Mouse (Mus musculus) adrenal gland, postnatal 25 days (tissue): ENCODE data around the gene Ncam2. TPM values are rescaled to one million over a fixed set of nuclear protein-coding genes. Genes with fewer than 3 reads are reported as not detected.

Experiments used
- DNase-seq: peaks from one replicate; pipeline ENCODE4 v3.0.0; 2021; ENCODE audit warnings: mixed read lengths
- long read RNA-seq: library from polyadenylated mRNA; stranded (forward); transcript quantifications from one replicate; pipeline ENCODE4 v2.0.0, GENCODE M21; 2021
- total RNA-seq: library from RNA; stranded (reverse); gene quantifications from 2 replicates; pipeline ENCODE4 v1.2.3, GENCODE M21; 2021

Gene Ncam2
- 0.90 and 1.7 TPM in 2 replicates for total RNA-seq
- long read RNA-seq, result 0 reads

DNA sequence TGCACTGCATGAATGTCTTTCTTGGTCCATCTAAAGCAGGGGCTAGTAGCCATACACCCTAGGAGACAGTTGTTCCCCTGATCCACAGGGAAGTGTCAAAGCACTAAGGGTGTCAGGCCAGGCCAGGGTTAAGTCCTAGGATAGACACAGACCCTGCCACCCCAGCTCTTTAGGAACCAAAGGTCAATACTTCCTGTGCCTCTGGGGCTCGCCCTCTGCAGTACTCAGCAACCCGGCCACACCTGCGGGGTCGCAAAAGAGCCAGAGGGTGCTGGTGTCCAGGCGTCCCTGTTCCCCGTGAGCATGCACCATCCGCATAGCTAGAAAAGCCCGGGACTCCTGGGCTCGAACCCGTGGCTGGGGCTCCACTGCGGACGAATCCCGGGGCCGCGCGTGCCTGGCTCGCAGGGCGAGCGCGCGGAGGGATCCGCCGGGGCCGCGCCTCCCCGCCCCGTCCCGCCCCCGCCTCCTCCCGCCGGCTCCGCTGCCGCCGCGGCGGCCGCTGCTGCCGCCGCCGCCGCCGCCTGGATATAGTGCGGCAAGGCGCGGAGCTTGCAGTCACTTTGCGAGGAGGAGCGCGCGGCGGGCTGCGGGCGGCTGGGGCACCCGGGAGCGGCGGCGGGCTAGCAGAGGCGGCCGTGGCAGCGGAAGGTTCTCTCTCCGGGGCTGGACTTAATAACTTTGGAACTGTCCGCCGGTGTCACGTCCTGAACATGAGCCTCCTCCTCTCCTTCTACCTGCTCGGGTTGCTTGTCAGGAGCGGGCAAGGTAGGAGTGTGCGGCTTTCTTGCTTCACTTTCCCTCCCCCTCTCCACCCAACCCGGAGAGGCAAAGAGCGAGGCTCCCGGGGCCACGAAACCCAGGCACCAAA lies at the start of gene Ncam2:
Gene Ncam2 (plus strand): TSS at position 497 of the 871 bp plus-strand sequence.
- peak; percentile 59 for DNase-seq

DNA sequence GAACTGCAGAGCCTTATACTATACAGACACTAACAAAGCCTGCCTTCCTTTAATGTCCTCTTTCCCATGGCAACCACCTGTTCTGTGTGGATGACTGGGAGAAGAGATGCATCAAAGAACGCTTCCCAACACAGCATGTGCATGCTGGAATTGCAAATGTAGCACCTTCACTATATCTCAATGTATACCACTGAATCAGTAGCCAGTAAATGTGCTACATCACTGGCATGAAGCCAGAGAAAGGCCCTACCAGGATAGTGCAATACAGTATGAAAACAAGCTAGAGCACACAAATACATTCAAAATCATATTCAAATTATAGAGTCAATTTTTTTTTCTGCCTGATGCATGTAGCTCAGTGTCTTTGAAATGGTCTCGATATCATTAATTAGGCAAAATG lies 29.7 kb upstream of the Ncam2 start:
- DNase-seq, result no peak

DNA sequence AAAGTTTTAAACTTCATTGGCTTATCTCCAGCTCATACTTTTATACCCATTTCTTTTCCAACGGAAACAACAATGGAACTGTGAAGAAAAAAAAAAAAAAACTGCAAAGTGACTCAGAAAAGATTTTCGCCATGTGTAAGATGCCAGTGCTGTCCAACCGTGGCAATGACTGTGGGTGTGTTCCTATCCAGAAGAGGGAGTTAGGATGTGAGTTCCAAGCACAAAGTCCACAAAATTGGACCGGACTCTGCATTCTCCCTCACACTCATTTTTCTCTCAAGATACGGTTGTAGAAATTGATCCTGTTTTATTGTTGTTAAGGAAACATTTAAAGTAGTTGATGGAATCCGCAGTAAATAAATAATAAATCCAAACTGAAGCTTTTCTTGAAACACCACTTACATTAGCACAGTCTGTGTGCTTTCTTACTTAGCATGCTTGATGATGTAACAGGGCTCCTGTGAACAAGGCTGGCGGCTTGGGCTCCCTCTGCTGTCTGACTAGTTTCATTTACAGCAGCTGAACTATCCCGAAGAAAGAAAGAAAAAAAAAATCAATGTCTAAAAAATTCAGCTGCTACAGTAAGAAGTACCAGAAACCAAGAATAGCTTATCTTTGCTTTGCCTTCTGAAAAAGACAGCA lies 25.1 kb upstream of the Ncam2 start:
- DNase-seq, result peak; percentile 39

DNA sequence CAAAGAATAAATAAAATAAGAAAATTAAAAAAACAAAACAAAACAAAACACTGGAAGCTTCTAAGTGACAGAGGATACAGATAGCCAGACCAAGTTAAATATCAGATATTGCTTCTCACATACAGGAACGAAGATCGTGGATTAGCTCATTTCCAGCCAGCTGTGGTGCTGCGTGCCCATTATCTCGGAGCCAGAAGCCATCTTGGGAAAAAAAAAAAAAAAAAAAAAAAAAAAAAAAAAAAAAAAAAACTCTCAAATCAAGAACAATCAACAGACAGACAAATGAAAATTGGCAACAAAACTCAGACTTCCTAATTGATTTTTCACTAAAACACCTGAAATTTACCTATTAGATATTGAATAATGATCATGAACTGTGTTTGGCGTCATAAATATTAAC lies 20.7 kb upstream of the Ncam2 start:
- DNase-seq, result no peak

DNA sequence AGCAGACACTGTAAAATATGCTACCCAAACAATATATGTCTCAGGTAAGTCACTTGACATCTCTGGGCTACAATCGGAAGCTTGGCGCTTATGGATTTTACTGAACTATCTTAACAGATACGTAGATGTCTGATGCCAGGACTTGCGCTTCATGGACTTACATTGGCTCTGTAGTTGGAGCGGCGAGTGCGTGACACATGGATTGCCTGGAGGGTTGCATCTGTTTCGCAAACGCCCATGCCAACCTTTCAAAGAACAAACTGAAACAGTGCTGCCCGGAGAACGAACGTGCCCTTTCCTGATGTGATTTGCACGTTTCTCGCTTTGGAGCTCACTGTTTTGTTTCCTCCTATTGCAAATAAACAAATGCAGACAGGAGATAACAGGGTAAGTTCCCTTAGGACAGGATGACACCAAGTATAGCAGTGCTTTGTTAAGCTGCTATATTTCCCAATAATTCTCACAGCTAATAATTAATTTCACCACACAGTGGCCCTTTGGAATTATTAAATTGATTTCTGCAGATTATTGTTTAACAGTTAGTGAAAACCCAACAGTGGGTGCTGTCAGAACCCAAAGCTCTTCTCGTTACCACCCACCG lies 12.8 kb upstream of the Ncam2 start:
- no peak for DNase-seq

GRCm38 (mm10) chr16:81191621-81192020 lies 8.9 kb upstream of the Ncam2 start:
- no peak for DNase-seq

- no peak for DNase-seq
Observed at GRCm38 (mm10) chr16:81192607-81193006, 7.9 kb upstream of the Ncam2 start.

GRCm38 (mm10) chr16:81199467-81199866 lies 1.0 kb upstream of the Ncam2 start:
- DNase-seq, result no peak

DNA sequence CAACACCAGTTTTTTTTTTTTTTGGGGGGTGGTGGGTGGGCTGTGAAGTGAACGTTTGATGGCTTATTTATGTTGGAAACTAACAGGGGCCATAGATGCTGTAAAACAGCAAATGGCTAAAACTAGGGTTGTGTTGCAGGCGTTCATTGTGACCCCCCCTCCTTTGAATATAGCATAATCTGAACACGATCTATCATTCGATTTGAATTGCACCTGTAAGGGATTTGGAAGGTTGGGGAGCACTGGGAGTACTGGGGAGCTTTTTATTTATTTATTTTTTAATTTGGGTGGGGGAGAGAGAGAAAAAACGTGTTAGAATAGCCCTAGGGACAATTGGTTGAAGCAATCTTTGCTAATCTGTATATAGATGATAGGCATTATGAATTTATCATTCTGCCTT lies 974 bp downstream of the Ncam2 start:
- DNase-seq, result no peak

GRCm38 (mm10) chr16:81201992-81202391 lies 1.5 kb downstream of the Ncam2 start:
- peak; percentile 11 for DNase-seq

DNA sequence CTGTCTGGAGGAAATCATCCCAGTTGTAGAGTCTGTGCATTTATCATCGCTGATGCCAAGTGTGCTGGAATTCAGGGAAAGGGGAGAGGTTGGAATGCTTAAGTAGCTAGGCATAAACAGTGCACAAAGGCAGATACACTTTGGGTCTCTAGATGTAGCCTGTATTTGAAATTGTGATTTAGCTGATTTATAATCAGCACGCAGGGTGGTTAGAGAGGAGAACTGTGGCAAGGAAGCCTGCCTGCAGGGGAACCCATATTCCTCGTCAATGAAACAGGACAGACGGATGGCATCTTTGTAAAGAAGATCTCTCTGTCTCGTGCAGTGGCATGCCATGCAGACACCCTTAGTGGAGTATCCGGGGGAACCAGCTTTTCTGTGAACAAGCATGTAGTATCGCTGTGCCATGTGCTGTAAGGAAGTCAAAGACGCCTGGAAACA lies 2.2 kb downstream of the Ncam2 start:
- DNase-seq, result no peak

DNA sequence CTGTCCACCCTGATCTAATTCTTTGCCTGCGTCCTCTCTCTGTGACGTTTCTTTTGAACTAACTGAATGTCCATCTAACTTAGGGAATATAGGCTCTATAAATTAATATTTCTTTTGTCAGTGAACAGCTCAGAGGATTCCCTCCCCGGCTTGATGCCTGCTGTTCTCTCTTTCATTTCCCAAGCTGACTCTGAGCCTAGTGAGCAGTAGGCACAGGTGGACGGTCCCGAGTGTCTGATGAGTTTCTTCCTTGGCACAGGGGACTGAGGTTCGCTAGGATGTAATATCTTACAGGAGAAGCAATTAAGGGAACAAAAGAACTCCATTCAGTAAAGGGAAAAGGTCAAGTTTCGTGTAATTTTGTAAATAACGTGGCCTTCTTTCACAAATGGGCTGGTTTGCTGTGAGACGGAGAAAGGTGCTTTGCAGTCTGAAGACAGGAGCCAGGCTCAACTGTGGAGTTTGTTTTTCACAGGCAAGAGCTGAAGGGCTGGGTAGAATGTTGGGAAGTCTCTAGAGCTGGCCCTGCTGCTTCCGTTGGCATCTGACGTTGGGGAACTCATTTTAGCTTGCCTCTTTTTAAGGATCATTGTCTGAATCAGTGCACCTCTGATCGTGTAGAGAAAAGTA lies 4.0 kb downstream of the Ncam2 start:
- no peak for DNase-seq

DNA sequence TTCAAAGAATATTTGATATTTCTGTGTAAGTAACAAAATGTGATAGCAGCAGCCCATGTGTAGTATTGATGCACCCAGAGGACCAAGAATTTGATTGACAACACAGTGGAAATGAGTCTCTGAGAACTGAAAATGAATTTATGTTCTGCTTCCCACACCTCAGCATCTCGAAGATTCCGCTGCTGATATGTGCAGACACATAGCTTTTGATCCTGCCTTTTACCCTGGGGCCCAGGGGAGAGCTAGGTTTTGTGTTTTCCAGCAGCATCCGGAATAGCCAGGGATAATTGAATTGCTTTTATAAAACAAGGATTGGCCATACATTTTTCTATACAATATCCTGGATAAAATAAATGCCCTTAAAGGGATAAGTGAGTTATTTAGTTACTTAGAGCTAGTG lies 20.7 kb downstream of the Ncam2 start:
- DNase-seq, result no peak

- DNase-seq, result no peak
Observed at GRCm38 (mm10) chr16:81223841-81224240, 23.3 kb downstream of the Ncam2 start.

GRCm38 (mm10) chr16:81224253-81224652 lies 23.8 kb downstream of the Ncam2 start:
- no peak for DNase-seq

GRCm38 (mm10) chr16:81254875-81255274 lies 54.4 kb downstream of the Ncam2 start:
- DNase-seq, result no peak

GRCm38 (mm10) chr16:81260429-81260828 lies 59.9 kb downstream of the Ncam2 start:
- DNase-seq, result no peak

- no peak for DNase-seq
Observed at GRCm38 (mm10) chr16:81273597-81274360, 73.3 kb downstream of the Ncam2 start.

- DNase-seq, result peak; percentile 62
Observed at GRCm38 (mm10) chr16:81284241-81284640, 83.7 kb downstream of the Ncam2 start.

- DNase-seq, result no peak
Observed at GRCm38 (mm10) chr16:81284859-81285837, 84.7 kb downstream of the Ncam2 start.

DNA sequence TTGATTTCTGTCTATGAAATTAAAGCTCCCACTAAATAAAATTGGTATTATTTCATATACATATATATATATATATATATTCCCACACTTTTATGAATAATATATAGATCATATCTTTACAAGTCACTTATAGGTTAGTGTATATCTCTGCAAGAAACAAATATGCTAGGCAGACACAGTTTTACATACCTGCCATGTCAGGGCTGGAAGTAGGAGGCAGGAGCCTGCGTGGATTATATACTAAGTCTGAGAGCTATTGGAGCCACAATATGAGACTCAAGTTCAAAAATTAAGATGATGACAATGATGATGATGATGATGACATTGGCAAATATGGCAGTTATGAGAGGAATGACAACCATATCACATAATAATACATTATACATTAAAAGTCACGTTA lies 85.4 kb downstream of the Ncam2 start:
- no peak for DNase-seq
